Mouse (Mus musculus): ENCODE data around the gene Catsper4.

GRCm38 (mm10) chr4:134250116-134250929, 23.1 kb upstream of the Catsper4 start:
- TF ChIP-seq POLR2A (IDR thresholded peaks at IDR 0.05; ENCODE audit: low read depth, low read length) (no peak), CTCF (IDR thresholded peaks at IDR 0.05; ENCODE audit: extremely low read depth, insufficient read length, insufficient replicate concordance, low read depth, low read length) (no peak)
